Mouse (Mus musculus): Measurements from ENCODE around the gene Nbas. TPM values are rescaled to one million over a fixed set of nuclear protein-coding genes. Genes with fewer than 3 reads are reported as not detected.

Nbas gene
- polyA plus RNA-seq, 1 experiment from 2014 or later: 13.7 TPM

- Histone ChIP-seq H3K9ac (replicated peaks; ENCODE audit: low read depth, low read length) (no peak overlapping the region), H3K27ac (ENCODE audit: low read length) (no peak overlapping the region), H3K4me1 (replicated peaks; ENCODE audit: control insufficient read depth, insufficient read depth, low read length) (peaks cover 4% of the 10 kb centered on the region; the same call in 1 of the 2 replicates), H3K4me3 (replicated peaks; ENCODE audit: low read length) (no peak overlapping the region), H3K36me3 (ENCODE audit: control insufficient read depth, insufficient read depth) (no peaks in the 10 kb centered on the region; the same call in 1 of the 2 replicates), H3K27me3 (replicated peaks; ENCODE audit: control insufficient read depth, insufficient read depth, low read length) (no peaks in the 10 kb centered on the region), H3K9me3 (ENCODE audit: control insufficient read depth, low read length) (no peaks in the 10 kb centered on the region), H3K4me2 (ENCODE audit: low read length) (no peak overlapping the region)
- ATAC-seq: peak; percentile 89
- 14% methylated on average over 7 of the region's 7 CpGs for WGBS
Measured at GRCm38 (mm10) chr12:13360183-13360811, 91.4 kb downstream of the Nbas start.

- Histone ChIP-seq H3K4me3 (replicated peaks; ENCODE audit: low read length) (no peak overlapping the region), H3K27ac (ENCODE audit: low read length) (no peak overlapping the region; the same call in 1 of the 2 replicates), H3K4me1 (replicated peaks; ENCODE audit: control insufficient read depth, insufficient read depth, low read length) (no peaks in the 10 kb centered on the region; the same call in 1 of the 2 replicates), H3K4me2 (ENCODE audit: low read length) (no peak overlapping the region), H3K9me3 (ENCODE audit: control insufficient read depth, low read length) (no peaks in the 10 kb centered on the region), H3K9ac (replicated peaks; ENCODE audit: low read depth, low read length) (no peak overlapping the region), H3K36me3 (ENCODE audit: control insufficient read depth, insufficient read depth) (no peaks in the 10 kb centered on the region; the same call in 1 of the 2 replicates), H3K27me3 (replicated peaks; ENCODE audit: control insufficient read depth, insufficient read depth, low read length) (no peaks in the 10 kb centered on the region)
- WGBS: 74% methylated on average over 7 of the region's 7 CpGs
- ATAC-seq: peak; percentile 76
Measured at GRCm38 (mm10) chr12:13381580-13381979, 112.6 kb downstream of the Nbas start.

GRCm38 (mm10) chr12:13382046-13382445, 113.1 kb downstream of the Nbas start:
- ATAC-seq: peak; percentile 86
- Histone ChIP-seq H3K4me2 (ENCODE audit: low read length) (no peak overlapping the region), H3K9me3 (ENCODE audit: control insufficient read depth, low read length) (no peaks in the 10 kb centered on the region), H3K27me3 (replicated peaks; ENCODE audit: control insufficient read depth, insufficient read depth, low read length) (no peaks in the 10 kb centered on the region), H3K9ac (replicated peaks; ENCODE audit: low read depth, low read length) (no peak overlapping the region), H3K4me3 (replicated peaks; ENCODE audit: low read length) (no peak overlapping the region), H3K27ac (ENCODE audit: low read length) (no peak overlapping the region; the same call in 1 of the 2 replicates), H3K4me1 (replicated peaks; ENCODE audit: control insufficient read depth, insufficient read depth, low read length) (no peaks in the 10 kb centered on the region; the same call in 1 of the 2 replicates), H3K36me3 (ENCODE audit: control insufficient read depth, insufficient read depth) (no peaks in the 10 kb centered on the region; the same call in 1 of the 2 replicates)

GRCm38 (mm10) chr12:13389644-13390043, 120.7 kb downstream of the Nbas start:
- no peak overlapping the region for H3K9ac ChIP-seq (replicated peaks; ENCODE audit: low read depth, low read length)
- H3K4me3 ChIP-seq (replicated peaks; ENCODE audit: low read length): no peak overlapping the region
- no peaks in the 10 kb centered on the region for H3K9me3 ChIP-seq (ENCODE audit: control insufficient read depth, low read length)
- H3K4me1 ChIP-seq (replicated peaks; ENCODE audit: control insufficient read depth, insufficient read depth, low read length): no peaks in the 10 kb centered on the region
- H3K27me3 ChIP-seq (replicated peaks; ENCODE audit: control insufficient read depth, insufficient read depth, low read length): no peaks in the 10 kb centered on the region
- no peak for ATAC-seq
- peaks cover 5% of the 10 kb centered on the region; the same call in 1 of the 2 replicates for H3K36me3 ChIP-seq (ENCODE audit: control insufficient read depth, insufficient read depth)
- H3K4me2 ChIP-seq (ENCODE audit: low read length): no peak overlapping the region
- no peak overlapping the region for H3K27ac ChIP-seq (ENCODE audit: low read length)
- WGBS: 57% methylated on average over 1 of the region's 1 CpGs

GRCm38 (mm10) chr12:13410191-13410590, 141.3 kb downstream of the Nbas start:
- Histone ChIP-seq H3K4me2 (ENCODE audit: low read length) (no peak overlapping the region), H3K9ac (replicated peaks; ENCODE audit: low read depth, low read length) (no peak overlapping the region), H3K36me3 (ENCODE audit: control insufficient read depth, insufficient read depth) (no peaks in the 10 kb centered on the region), H3K27me3 (replicated peaks; ENCODE audit: control insufficient read depth, insufficient read depth, low read length) (no peaks in the 10 kb centered on the region), H3K4me3 (replicated peaks; ENCODE audit: low read length) (no peak overlapping the region), H3K4me1 (replicated peaks; ENCODE audit: control insufficient read depth, insufficient read depth, low read length) (no peaks in the 10 kb centered on the region), H3K9me3 (ENCODE audit: control insufficient read depth, low read length) (no peaks in the 10 kb centered on the region), H3K27ac (ENCODE audit: low read length) (no peak overlapping the region)
- ATAC-seq: no peak

- H3K27me3 ChIP-seq (replicated peaks; ENCODE audit: control insufficient read depth, insufficient read depth, low read length): no peaks in the 10 kb centered on the region
- no peak overlapping the region for H3K4me3 ChIP-seq (replicated peaks; ENCODE audit: low read length)
- 71% methylated on average over 2 of the region's 2 CpGs for WGBS
- H3K36me3 ChIP-seq (ENCODE audit: control insufficient read depth, insufficient read depth): no peaks in the 10 kb centered on the region; the same call in 1 of the 2 replicates
- no peak overlapping the region for H3K9ac ChIP-seq (replicated peaks; ENCODE audit: low read depth, low read length)
- no peak for ATAC-seq
- no peak overlapping the region for H3K4me2 ChIP-seq (ENCODE audit: low read length)
- no peaks in the 10 kb centered on the region for H3K9me3 ChIP-seq (ENCODE audit: control insufficient read depth, low read length)
- 0 out of 2 replicates have a peak, but pooled peaks cover 4% of the 10 kb centered on the region for H3K4me1 ChIP-seq (replicated peaks; ENCODE audit: control insufficient read depth, insufficient read depth, low read length)
- peak overlapping the region; percentile 41; the same call in 1 of the 2 replicates for H3K27ac ChIP-seq (ENCODE audit: low read length)
Measured at GRCm38 (mm10) chr12:13418651-13419050, 149.7 kb downstream of the Nbas start.

- no peak overlapping the region for H3K27ac ChIP-seq (ENCODE audit: low read length)
- WGBS: 82% methylated on average over 1 of the region's 1 CpGs
Measured at GRCm38 (mm10) chr12:13430219-13430618, 161.3 kb downstream of the Nbas start.

GRCm38 (mm10) chr12:13444653-13445431, 175.9 kb downstream of the Nbas start:
- Histone ChIP-seq H3K27me3 (replicated peaks; ENCODE audit: control insufficient read depth, insufficient read depth, low read length) (no peaks in the 10 kb centered on the region), H3K27ac (ENCODE audit: low read length) (no peak overlapping the region), H3K9me3 (ENCODE audit: control insufficient read depth, low read length) (no peaks in the 10 kb centered on the region), H3K36me3 (ENCODE audit: control insufficient read depth, insufficient read depth) (no peaks in the 10 kb centered on the region), H3K4me1 (replicated peaks; ENCODE audit: control insufficient read depth, insufficient read depth, low read length) (no peaks in the 10 kb centered on the region), H3K4me3 (replicated peaks; ENCODE audit: low read length) (no peak overlapping the region), H3K4me2 (ENCODE audit: low read length) (no peak overlapping the region), H3K9ac (replicated peaks; ENCODE audit: low read depth, low read length) (no peak overlapping the region)
- WGBS: 87% methylated on average over 4 of the region's 4 CpGs
- ATAC-seq: no peak

More at GRCm38 (mm10) chr12:13430219-13430618, 161.3 kb downstream of the Nbas start:
- Histone ChIP-seq H3K4me3 (replicated peaks; ENCODE audit: low read length) (no peak overlapping the region), H3K36me3 (ENCODE audit: control insufficient read depth, insufficient read depth) (peaks cover 8% of the 10 kb centered on the region), H3K9me3 (ENCODE audit: control insufficient read depth, low read length) (no peaks in the 10 kb centered on the region), H3K4me1 (replicated peaks; ENCODE audit: control insufficient read depth, insufficient read depth, low read length) (no peaks in the 10 kb centered on the region), H3K4me2 (ENCODE audit: low read length) (no peak overlapping the region), H3K9ac (replicated peaks; ENCODE audit: low read depth, low read length) (no peak overlapping the region), H3K27me3 (replicated peaks; ENCODE audit: control insufficient read depth, insufficient read depth, low read length) (no peaks in the 10 kb centered on the region)
- ATAC-seq: no peak

- Histone ChIP-seq H3K4me3 (replicated peaks; ENCODE audit: low read length) (no peak overlapping the region), H3K4me1 (replicated peaks; ENCODE audit: control insufficient read depth, insufficient read depth, low read length) (no peaks in the 10 kb centered on the region), H3K36me3 (ENCODE audit: control insufficient read depth, insufficient read depth) (no peaks in the 10 kb centered on the region), H3K9ac (replicated peaks; ENCODE audit: low read depth, low read length) (no peak overlapping the region), H3K27me3 (replicated peaks; ENCODE audit: control insufficient read depth, insufficient read depth, low read length) (no peaks in the 10 kb centered on the region), H3K4me2 (ENCODE audit: low read length) (no peak overlapping the region), H3K9me3 (ENCODE audit: control insufficient read depth, low read length) (no peaks in the 10 kb centered on the region), H3K27ac (ENCODE audit: low read length) (no peak overlapping the region)
- WGBS: 90% methylated on average over 2 of the region's 2 CpGs
- no peak for ATAC-seq
Measured at GRCm38 (mm10) chr12:13445486-13446065, 176.6 kb downstream of the Nbas start.

Data from forebrain, embryonic 16.5 days (tissue).